ENCODE assay signal across 8 mouse cellular contexts in genomic region chr8:121652774-121653323, GRCm38 (mm10). TPM values are rescaled to one million over a fixed set of nuclear protein-coding genes. Genes with fewer than 3 reads are reported as not detected.
DNase-seq lines count a peak whose midpoint lies in the region; ATAC-seq and TF ChIP-seq lines count a peak whose summit lies in the region.

Zcchc14 (minus strand) TSS chr8:121652901.

- H3K9ac ChIP-seq in hindbrain, embryonic 13.5 days, result peak within 1 kb of the TSS; percentile 97
- peak within 1 kb of the TSS; percentile 79 for H3K9ac ChIP-seq in lung, postnatal 0 days (replicated peaks; ENCODE audit: low read depth)

- DNase-seq in adipocyte (ENCODE audit: low spot score), result peak; percentile 93
- DNase-seq in cerebellum, postnatal 14 days, result peak; percentile 99
- peak; percentile 93 to 98 for DNase-seq in frontal cortex, postnatal 25 days (ENCODE audit: low spot score in 2 of 2)
- peak; percentile 97 to 99 for DNase-seq in layer of hippocampus, postnatal 14 days (ENCODE audit: low spot score in 2 of 2)
- peak; percentile 99 for DNase-seq in lung, postnatal 0 days (ENCODE audit: low spot score)
- peak; percentile 99 for DNase-seq in retina, embryonic 14.5 days (ENCODE audit: low spot score)
- peak; percentile 89 for DNase-seq in urinary bladder, postnatal 10 days (ENCODE audit: low spot score)

- peaks cover 55% of the 10 kb centered on the region for H3K4me1 ChIP-seq in hindbrain, embryonic 13.5 days (replicated peaks)
- H3K4me1 ChIP-seq in lung, postnatal 0 days (ENCODE audit: insufficient read depth, low read depth, low read length), result peaks cover 28% of the 10 kb centered on the region; the same call in 1 of the 2 replicates

- H3K9me3 ChIP-seq in hindbrain, embryonic 13.5 days, result no peaks in the 10 kb centered on the region
- H3K9me3 ChIP-seq in lung, postnatal 0 days (ENCODE audit: low read length), result no peaks in the 10 kb centered on the region

- peak within 1 kb of the TSS; percentile 93 for H3K4me3 ChIP-seq in hindbrain, embryonic 13.5 days
- H3K4me3 ChIP-seq in lung, postnatal 0 days (ENCODE audit: low read depth, low read length), result peak within 1 kb of the TSS; percentile 77

- peak within 1 kb of the TSS; percentile 98 for H3K4me2 ChIP-seq in hindbrain, embryonic 13.5 days
- peak within 1 kb of the TSS; percentile 96 for H3K4me2 ChIP-seq in lung, postnatal 0 days (replicated peaks; ENCODE audit: low read depth, low read length)

- no peak for TF ChIP-seq CTCF in lung, postnatal 0 days (IDR thresholded peaks at IDR 0.05)

- no peaks in the 10 kb centered on the region for H3K36me3 ChIP-seq in hindbrain, embryonic 13.5 days
- no peaks in the 10 kb centered on the region for H3K36me3 ChIP-seq in lung, postnatal 0 days (ENCODE audit: insufficient read depth, low read length)

- H3K27me3 ChIP-seq in hindbrain, embryonic 13.5 days, result no peaks in the 10 kb centered on the region
- no peaks in the 10 kb centered on the region for H3K27me3 ChIP-seq in lung, postnatal 0 days (replicated peaks; ENCODE audit: insufficient read depth, low read length)

- peak within 1 kb of the TSS; percentile 99 for H3K27ac ChIP-seq in hindbrain, embryonic 13.5 days
- H3K27ac ChIP-seq in lung, postnatal 0 days (ENCODE audit: low read length), result peak within 1 kb of the TSS; percentile 92

- peak; percentile 98 for ATAC-seq in hindbrain, embryonic 13.5 days (ENCODE audit: low FRiP score)
- ATAC-seq in lung, postnatal 0 days, result peak; percentile 98

- no peak for TF ChIP-seq EP300 in lung, postnatal 0 days (IDR thresholded peaks at IDR 0.05)

- under 1% methylated on average over 51 of the region's 67 CpGs for WGBS in hindbrain, embryonic 13.5 days
- under 1% methylated on average over 57 of the region's 67 CpGs for WGBS in lung, postnatal 0 days

RNA-seq across cellular contexts. Expression of gene Zcchc14, which starts in this region (rescaled TPM):
- 27.5 and 28.3 TPM in 2 replicates for polyA plus RNA-seq in hindbrain, embryonic 13.5 days (2015; fragmentation: Nextera tagmentation; extraction: Ambion mirVana)
- 10 to 100 TPM; 78.1 to 83.0 TPM for total RNA-seq in layer of hippocampus, postnatal 14 days (2021)
- 11.1 and 14.7 TPM in 2 replicates for polyA plus RNA-seq in lung, postnatal 0 days (2015; fragmentation: Nextera tagmentation; extraction: Ambion mirVana)

Comparison
In these comparisons a context has a peak if more than half of its experiments do, and no peak if none do; other contexts are left out.
1. Peak in every context shown above with its lines: DNase-seq, ATAC-seq, H3K4me3 ChIP-seq and H3K27ac ChIP-seq.